Mouse (Mus musculus) CH12.LX (cell line): ENCODE results near the gene Ccdc61.

Source experiments
- CHD2 ChIP-seq: IDR thresholded peaks from 2 replicates; pipeline ENCODE4 v1.6.1; 2011; ENCODE audit warnings: low read length, improper control_type of control experiment
- CTCF ChIP-seq, 2 experiments: IDR thresholded peaks in 1 of 2; conservative IDR thresholded peaks in 1 of 2; 2 replicates each; pipeline ENCODE4 v1.5.1; 2011 to 2012; ENCODE audit warnings: low read depth in 2 of 2, low read length in 2 of 2, improper control_type of control experiment in 1 of 2, inconsistent platforms in 1 of 2, mild to moderate bottlenecking in 1 of 2, moderate library complexity in 1 of 2
- E2F4 ChIP-seq: IDR thresholded peaks from 2 replicates; pipeline ENCODE4 v1.6.1; 2011; ENCODE audit warnings: low read depth, low read length, improper control_type of control experiment; ENCODE audit not compliant: insufficient replicate concordance
- NRF1 ChIP-seq: IDR thresholded peaks from 2 replicates; pipeline ENCODE4 v1.6.1; 2014; ENCODE audit warnings: low read depth, mild to moderate bottlenecking, inconsistent platforms, low read length, improper control_type of control experiment, moderate library complexity
- TBP ChIP-seq: conservative IDR thresholded peaks from 2 replicates; pipeline ENCODE4 v1.6.1; 2011; ENCODE audit warnings: low read depth, low read length, improper control_type of control experiment
- ZMIZ1 ChIP-seq: IDR thresholded peaks from 2 replicates; pipeline ENCODE4 v1.6.1; 2012; ENCODE audit warnings: low read depth, mild to moderate bottlenecking, inconsistent platforms, low read length, improper control_type of control experiment

DNA sequence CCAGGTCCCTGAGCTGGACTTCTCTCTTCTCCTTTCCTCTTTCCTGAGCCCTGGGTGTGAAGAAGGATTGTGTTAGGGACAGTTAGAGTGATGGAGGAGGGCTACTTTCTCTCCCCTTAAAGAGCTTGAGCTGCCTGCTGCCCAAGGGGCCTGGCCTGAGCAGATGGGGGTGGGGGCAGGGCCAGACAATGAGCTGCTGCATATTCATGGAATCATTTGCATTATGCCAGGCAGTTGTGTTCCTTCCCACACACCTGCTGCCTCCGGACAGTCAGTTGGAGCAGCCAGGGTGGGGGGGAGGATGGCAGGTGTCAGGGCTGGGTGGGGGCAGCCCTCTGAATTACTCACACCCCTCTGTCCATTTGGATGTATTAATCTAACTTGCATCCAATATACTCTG, 32.2 kb upstream of the Ccdc61 start:
- TF ChIP-seq CTCF (conservative IDR thresholded peaks at IDR 0.05 in 1 of 2, IDR thresholded peaks at IDR 0.05 in 1 of 2; ENCODE audit: low read depth in 2 of 2, low read length in 2 of 2) (no peak), NRF1 (no peak), CHD2 (no peak), E2F4 (no peak), TBP (no peak), ZMIZ1 (no peak)
